Mouse (Mus musculus) regulatory T cell (primary cell): ENCODE measurements at regions not wholly inside any gene's neighbourhood (a gene's known extent, or its start where the extent isn't known, plus 50 kb on each side); places are given as distances from the start of the nearest gene placed in this dataset.
"Not testable (repeated sequence)": the region's sequence is repeated elsewhere in the genome, so short reads cannot be mapped to it uniquely, and the experiment has no call there.

ENCODE experiments used
- in situ Hi-C: fragments of 300-600 bp; cut with MboI, MseI; formaldehyde crosslinking; loops from one replicate; pipeline ENCODE4 v1.15.1; 2025; ENCODE audit warnings: high pct_unique_total_duplicates

DNA sequence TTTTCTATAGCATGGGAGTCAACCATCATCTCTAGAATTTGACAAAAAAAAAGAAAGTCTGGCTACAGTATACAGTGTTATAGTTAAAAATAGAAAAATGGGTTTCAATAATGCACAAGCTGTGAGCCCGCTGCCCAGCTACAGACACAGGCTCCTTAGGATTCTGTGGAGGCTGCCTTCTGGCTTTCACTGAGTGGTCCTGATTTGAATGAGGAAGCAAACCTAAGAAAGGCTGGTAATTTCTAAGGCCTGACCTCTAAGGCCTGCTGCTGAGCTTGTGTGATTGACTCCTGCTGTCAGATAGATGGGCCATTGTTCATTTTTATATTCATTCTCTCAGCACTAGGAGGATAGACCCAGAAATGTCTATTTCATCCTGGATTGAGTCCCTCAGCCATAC lies 67.7 kb downstream of the Alg10b start:
- in situ Hi-C loops: no loop called here

DNA sequence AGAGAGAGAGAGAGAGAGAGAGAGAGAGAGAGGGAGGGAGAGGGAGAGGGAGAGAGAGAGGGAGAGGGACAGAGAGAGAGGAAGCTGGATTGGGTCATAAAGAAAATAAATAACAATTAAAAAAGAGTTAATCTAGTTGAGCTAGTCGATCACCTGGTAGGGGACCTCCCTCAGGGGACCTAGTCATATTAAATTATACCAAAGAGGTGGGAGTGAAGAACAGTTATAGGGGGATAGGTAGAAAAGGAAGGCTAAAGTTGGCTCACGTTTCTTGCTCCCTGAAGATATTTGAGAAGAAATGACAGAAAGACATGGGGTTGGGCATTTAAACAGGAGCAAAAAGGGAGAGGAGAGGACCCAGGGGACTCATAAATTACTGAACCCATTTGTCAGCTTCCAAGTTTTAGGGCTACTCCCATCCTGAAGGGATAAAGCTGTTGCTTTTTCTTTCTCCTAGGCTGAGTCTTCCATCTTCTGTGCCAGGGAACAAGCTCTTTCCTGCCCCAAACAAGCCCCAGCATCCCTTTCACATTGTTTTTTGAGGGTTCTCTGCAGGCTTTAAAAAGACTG lies 70.3 kb downstream of the Alg10b start:
- in situ Hi-C loops: no loop called here

DNA sequence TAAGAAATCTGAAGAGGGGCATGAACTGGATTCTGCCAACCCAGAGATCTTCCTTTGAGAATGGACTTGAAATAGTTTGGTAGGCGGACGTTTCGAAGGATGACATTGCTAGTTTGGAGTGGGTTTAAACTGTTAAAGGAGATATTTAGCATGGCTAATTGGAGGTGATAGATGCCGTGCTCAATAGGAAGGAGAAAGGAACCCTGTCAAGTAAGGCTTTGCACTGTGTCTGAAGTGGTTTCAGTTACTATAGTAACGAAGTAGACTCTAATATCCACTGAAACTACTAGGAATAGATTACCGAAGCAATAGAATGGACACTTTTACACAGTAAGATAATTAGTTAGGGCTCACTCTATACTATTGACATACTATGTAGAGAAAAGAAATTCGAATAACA lies 74.5 kb downstream of the Alg10b start:
- in situ Hi-C loops: no loop called here

DNA sequence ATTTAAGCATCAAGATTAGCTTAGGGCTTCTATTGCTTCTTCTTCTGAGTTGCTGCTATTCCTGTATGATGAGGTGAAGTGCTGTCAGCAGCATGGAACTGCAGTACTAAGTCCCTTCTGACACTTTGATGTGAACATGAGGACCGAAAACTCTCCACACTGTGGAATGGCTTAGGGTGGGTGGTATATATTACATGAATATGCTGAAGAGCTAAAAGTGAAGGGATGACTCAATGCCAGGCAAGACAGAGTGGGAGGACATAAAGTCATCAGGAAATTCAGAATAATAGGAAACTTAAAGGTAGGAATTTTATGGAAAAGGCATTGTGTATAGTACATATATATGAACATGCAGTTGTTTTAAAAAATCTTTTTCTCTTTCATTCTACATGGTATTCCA lies 79.3 kb downstream of the Alg10b start:
- in situ Hi-C loops: no loop called here

DNA sequence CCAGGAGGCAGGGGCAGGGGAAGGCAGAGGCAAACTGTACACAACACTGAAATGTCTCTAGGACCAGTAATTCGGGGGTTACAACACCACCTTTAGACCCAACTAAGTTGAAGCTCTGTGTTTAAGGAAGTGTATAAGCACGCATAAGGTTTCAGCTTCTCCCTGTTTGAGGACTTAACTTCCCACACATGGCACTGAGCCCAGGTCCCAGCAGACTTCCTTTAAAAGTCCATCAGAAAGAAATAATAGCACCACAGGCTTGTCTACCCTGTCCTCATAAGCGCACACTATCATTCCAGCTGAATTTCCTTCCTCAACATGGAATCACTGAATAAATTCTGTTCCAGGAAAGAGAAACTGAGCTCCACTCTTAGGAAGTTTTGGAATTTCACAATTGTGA lies 80.9 kb downstream of the Alg10b start:
- in situ Hi-C loops: no loop called here

DNA sequence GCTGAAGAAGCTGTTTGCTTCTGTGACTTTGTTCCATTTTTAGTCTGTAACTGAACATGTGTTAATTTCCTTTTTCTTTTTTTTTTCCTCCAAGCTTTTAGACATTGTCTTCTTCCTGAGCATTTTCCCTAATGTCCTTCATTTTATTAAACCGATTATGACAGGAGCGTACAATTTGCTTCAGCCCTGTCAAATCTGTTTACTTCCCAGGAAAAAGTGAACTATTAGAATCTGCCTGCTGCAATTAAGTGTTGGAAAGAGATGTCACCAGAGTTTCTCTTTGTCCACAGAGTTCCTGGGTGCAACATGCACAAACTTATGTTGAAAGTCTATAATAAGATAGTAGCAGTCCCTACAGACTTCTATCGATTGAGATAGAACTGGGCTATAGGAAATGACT lies 82.8 kb downstream of the Alg10b start:
- in situ Hi-C loops: no loop called here

DNA sequence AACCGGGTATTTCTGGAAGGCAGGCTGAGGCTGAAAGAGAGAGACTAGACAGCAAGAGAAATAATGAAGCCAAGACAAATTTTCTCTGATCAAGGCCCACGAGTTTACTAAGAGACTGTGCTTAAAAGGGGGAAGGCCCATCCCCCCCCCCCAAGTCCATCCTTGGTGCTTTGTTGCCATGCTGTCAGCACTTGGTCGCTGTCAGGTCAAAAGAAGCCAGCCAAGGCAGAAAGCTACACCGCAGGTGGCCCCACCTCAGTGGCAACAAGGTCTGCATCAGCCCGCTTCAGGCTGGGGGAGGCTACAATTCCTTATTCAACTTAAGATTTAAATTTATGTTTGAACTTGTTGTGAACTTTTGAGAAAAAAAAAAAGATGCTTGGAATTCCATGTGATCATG lies 84.3 kb downstream of the Alg10b start:
- in situ Hi-C loops: not testable (repeated sequence)

DNA sequence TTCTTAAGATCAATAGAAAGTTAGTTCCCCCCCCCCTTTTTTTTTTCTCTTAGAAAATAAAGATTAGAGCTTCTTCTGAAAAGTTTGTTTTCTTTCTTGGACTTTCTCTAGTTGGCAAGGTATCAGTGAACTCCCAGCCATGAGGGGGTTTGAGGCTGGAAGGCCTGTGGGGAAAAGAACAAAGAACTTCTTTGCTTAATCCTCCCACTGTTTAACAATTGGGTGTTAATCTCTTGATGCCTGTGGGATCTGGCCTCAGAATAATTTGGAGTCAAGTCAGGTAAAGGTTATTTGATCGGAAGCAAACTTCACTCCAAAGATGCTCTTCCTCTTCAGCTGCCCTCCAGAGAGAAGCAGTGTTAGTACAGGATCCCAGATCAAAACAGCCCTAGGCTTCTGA lies 84.8 kb downstream of the Alg10b start:
- in situ Hi-C loops: no loop called here

DNA sequence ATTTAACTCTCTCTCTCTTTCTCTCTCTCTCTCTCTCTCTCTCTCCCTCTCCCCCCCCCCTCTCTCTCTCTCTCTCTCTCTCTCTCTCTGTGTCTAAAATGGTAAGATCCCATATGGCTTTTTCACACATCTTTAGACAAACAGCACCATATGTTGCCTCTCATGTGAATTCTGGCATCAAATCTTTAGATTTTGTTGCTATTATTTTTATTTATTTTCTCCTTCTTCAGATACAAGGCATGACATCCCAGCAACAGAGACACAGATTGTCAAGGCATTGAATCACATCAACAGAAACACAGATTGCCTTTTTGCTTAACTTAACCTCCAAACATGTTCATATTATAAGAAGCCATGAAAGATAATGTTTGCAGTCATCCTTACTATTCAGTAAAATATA lies 85.6 kb downstream of the Alg10b start:
- in situ Hi-C loops: no loop called here

DNA sequence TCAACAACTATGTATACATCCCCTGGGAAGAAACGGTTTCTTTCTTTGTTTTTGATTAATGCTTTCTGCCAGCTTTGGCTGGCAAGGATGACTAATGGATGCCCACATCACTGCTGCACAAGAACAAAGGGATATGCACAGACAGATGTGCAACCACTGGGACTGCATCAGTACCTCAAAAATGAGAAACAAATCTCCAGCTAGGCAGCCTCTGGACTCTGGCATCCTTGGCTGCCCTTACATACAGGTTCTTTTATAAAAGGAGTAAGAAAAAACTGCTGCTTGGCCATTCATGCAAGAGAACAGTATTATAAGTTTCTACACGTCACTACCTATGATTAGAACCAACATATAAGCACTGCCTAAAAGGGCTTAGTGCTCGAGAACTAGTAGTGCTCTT lies 97.7 kb downstream of the Alg10b start:
- in situ Hi-C loops: no loop called here

DNA sequence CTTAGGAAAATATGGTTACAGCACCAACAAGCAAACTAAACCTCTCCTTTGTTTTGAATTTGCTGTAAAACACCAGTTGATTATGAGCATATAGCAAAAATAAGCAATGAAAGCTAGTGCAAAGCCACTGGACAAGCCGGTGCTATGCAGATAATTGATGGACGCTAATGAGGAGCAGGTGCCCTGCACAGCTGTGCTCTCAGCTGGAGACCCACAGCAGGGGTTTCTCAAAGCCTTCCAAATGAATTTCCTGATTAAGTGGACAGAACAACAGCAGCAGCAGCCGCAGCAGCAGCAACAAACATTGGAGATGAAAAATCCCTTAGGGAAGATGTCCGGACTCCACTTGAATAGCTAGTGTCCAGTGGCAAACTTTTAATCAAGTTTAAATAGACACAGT lies 109.2 kb downstream of the Alg10b start:
- in situ Hi-C loops: no loop called here

DNA sequence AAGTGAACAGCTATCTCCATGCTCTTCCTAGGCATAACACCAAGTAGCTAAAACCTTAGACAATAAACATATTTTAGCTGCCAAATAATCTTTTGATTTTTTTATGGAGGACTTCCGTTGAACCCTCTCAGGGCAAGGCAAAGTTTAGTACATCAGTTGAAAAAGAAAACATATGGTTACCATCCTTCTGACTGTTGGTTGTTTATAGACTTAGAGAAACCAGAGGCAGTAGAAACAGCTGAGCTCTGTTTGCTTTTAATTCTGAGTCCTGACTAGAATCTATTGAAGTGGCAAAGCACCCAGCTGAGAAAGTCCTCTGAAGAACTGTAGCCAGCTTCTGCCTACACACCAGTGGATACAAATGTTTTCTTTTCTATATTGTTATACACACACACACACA lies 109.7 kb downstream of the Alg10b start:
- in situ Hi-C loops: no loop called here

DNA sequence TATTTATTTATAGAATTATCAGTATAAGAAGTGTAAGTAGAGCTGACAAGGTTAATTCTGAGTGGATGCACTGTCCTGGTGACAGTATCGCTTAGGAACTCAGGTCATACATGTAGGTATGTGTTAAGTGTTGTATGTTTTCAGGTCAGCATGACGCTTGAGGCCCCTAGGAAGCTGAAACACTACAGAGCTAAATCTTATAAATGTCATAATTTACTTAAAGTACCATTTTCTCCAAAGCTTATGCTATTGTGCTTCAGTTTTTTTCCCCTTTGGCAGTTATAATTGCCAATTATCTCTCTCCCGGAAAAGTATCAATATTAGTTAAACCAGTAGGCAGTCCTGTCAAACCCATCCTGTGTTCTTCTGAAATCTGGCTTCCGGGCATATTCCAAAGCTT lies 110.3 kb downstream of the Alg10b start:
- in situ Hi-C loops: no loop called here

DNA sequence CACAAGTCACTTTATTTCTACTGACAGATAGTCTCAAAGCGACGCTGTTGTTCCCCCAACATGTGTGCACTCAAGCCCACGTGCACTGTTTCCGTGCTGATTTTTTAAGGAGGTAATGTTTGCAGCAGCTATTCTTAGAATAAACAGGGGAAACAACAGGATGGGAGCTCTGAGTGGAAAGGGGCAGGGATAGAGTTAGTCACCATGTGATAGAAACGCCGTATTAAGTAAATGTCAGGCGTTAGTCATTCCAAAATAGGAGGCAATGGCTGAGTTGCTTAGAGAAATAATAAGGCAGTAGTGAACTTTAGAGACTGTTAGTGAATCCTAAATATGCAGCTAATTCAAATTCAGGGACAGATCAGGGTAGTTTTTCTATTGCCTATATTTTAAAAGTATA lies 111.4 kb downstream of the Alg10b start:
- in situ Hi-C loops: no loop called here

DNA sequence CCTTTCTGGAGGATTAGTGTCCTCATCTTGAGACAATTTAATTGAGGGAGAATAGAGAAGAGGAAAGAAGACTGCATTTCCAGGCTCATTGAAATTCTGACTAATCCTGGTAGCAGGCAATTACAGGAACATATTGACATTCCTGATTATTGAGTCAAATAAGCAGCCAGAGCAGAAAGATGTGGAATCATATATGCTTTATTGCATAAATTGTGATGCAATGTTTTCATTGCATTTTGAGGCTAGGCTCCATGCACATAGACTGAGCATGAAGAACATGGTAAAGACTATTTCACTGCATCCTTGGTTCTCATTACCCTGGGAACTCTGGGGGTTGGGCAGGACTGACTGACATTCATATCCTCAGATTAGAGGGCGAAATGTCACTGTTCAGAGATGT lies 116.0 kb downstream of the Alg10b start:
- in situ Hi-C loops: no loop called here

DNA sequence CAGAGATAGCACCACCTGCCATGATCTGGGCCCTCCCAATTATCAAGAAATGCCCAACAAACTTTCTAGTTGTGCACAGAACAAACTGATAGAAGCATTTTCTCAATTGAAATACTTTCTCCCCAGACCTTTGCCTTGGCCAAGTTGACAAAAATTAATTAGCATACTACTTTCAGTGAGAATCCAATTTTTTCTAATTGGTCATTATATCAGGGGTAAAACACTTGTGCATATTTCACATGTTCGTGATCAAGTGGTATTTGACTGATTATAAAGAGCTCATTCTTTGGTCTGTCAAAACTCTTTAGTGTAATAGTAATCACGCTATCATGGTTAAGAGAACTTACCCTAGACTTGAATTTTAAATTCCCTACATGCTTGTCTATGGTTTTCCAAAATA lies 117.2 kb downstream of the Alg10b start:
- in situ Hi-C loops: no loop called here

DNA sequence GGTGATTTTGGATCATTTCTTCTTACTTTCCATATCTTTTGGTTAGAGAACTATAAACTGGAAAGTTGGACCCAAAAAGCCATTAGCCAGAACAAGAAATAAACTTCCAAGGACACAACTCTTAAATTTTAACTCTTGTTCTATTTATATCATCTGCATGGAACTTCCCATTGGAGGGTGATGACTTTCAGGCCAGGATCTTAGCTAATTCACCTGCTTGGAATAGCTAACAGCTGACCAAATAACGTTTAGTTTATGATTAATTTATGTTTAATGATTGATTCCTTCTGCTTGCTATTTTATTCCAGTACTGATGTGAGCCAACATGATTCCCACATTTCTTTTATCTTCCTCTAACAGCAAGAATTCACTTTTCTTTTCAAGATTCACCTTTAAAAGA lies 119.7 kb downstream of the Alg10b start:
- in situ Hi-C loops: no loop called here

DNA sequence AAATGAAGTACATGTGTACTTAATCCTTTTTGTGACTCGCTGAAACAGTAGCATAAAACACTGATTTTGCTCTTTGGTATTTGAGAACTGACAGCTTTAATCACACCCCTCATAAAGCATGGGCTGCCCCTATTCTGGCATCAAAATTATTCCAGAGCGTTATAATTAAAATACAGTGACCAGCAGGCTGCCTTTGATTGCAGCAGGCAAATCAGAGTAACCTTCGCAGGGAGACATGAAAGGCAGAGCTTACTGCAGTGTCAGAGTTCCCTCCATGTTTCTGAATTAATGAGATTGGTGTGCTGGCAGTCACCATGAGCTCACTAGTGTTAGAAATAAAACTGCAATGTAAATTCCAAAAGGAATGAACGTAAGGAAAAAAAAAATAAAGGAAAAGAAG lies 120.8 kb downstream of the Alg10b start:
- in situ Hi-C loops: no loop called here

DNA sequence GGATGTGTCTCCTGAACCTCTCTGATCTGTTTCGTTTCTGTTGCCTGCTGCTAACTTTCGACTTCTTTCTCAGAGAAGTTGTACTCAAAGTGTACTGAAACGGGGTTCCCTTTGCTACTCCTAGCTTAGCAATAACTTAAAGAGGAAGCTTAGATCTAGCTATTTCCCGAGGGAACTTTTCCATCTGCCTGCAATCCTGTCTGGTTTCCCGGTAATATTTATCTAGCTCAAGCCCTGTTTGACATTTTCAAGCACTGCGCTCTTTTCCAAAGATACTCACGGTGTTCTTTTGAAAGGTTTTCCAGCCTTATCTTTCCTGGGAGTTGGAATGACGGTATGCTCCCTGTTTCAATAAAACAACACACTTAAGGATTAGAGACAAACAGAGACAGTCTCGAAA lies 122.1 kb downstream of the Alg10b start:
- in situ Hi-C loops: no loop called here

DNA sequence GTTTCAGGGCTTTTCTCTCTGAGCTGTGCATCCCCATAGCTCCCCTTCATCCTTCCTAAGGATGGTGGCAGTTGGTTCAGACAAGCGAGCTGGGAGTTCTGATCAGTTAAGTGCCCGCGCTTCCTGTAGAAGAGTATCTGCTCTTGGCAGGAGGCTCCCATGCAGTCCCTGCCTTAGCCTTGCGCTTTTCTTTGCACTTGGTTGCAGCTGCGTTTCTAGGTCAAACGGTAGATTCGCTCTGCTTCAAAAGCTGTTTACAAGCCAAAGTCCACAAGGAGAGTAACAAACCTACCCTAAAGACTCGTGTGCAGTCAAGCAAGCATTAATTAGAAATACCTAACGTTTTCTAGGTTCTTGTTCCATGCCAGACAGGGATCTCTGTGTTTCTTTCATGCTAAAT lies 122.6 kb downstream of the Alg10b start:
- in situ Hi-C loops: no loop called here

DNA sequence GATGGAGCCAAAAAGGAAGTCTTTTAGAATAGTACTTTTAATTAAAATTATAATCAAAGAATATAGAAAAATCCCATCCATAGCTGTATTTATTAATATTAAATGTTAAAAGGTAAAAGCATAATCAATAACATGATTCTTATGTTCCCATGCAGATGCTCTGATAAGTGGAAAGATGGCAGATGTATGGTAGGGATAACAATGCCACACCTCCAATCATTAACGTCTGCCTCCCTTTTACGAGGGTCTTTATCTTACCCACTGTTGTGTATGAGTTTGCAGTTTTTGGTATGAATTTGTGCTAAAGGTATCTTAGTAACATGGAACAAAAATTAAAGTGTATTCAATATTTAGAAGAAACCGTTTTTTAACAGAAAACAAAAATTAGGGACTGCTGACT lies 127.8 kb downstream of the Alg10b start:
- in situ Hi-C loops: loop anchor here (5.0 kb wide), 1 partner anchor 105 kb away; no protein-coding TSS in a partner anchor

DNA sequence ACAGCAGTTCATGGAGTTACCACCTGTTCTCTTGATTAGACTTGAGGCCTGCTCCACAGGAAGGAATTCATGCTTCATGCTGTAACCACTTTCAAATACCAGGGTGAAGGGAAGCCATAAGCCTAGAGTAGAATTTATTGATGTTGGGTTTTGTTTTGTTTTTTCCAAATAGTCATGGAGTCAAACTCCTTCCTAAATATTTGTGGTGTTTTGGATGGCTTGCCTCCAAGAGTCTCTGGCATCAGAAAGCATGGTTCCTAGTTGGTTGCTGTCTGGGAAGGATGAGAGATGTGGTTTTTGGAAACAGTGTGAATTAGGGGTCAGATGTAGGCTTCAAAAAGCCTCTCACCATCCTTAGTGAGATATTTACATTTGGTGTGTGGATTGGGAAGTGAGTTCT lies 141.5 kb downstream of the Alg10b start:
- in situ Hi-C loops: no loop called here

DNA sequence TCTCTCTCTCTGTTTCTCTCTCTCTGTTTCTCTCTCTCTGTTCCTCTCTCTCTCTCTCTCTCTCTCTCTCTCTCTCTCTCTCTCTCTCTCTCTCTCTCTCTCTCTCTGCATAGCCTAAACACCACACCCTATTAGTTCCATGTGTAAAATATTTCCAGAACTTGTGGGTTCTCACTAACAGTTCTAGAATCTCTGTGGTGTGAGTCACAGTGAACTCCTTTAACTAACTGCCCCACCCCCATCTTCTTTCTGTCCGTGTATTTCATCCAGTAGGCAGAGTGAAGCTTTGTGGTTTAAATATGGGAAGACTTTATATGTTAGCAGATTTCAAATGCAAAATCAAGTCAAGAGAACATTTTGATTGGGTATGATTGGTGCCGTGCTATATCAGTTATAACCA lies 153.8 kb downstream of the Alg10b start:
- in situ Hi-C loops: no loop called here

DNA sequence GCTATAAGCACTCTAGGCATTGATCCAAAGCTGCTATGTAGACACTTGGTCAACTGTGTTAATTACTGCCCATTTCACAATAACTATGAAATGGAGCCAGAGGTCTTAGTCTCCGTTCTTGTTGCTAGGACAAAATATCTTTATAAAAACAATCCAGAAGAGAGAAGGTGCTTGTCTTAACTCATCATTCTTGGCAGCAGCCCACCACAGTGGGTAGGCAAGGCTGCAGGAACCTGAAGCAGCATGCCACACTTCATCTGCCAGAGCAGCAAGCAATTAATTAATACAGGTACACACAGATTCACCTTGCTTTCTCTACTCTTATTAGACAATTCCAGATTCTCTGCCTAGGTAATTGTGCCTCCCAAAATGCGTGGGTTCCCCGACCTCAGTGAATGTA lies 172.8 kb downstream of the Alg10b start:
- in situ Hi-C loops: no loop called here
